8 mouse cellular contexts compared by ENCODE assay signal in the genomic region with DNA sequence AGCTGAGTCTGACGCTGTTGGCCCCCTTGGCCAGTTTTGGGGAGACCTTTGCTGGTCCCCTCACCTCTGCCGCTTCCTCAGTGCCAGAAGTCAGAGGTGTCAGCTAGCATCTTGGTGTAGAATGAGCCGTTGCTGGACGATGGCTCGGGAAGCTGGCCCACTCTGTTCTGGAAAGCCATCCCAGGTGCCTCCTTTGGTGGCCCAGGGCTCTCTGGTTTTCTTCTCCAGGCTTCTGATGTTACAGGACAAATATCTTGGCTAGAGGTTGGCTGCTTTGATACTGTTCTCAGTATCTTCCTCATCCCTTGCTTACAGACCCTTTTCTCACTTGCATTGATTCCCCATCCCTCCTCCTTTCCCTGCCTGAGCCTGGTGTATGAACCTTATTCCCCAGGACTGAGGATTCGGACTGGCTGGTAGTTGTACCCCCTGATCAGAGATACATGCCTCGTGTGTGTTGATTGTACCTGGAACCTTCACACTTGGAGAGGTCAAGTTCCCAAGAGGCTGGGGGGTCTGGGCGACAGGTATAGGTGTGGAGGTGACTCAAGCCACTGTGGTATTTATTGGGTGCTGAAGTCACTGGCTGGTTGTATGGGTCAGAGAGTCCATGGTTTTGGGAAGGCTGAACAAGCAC. TPM values are rescaled to one million over a fixed set of nuclear protein-coding genes. Genes with fewer than 3 reads are reported as not detected.
DNase-seq lines count a peak whose midpoint lies in the region; ATAC-seq and TF ChIP-seq lines count a peak whose summit lies in the region.

No protein-coding gene starts in this region.

- no peaks in the 10 kb centered on the region for H3K9me3 ChIP-seq in hindbrain, embryonic 11.5 days (ENCODE audit: control insufficient read depth, low read length)
- no peaks in the 10 kb centered on the region for H3K9me3 ChIP-seq in midbrain, embryonic 12.5 days

- H3K4me2 ChIP-seq in hindbrain, embryonic 11.5 days (replicated peaks; ENCODE audit: low read depth, low read length), result peak overlapping the region; percentile 97
- peak overlapping the region; percentile 90 for H3K4me2 ChIP-seq in midbrain, embryonic 12.5 days (replicated peaks)

- WGBS in kidney, adult 2 months, result 47% methylated on average over 8 of the region's 8 CpGs
- WGBS in hindbrain, embryonic 11.5 days, result 28% methylated on average over 8 of the region's 8 CpGs
- 25% methylated on average over 8 of the region's 8 CpGs for WGBS in midbrain, embryonic 12.5 days

- H3K4me3 ChIP-seq in kidney, adult 2 months (ENCODE audit: insufficient read depth, low read depth, low read length), result peak overlapping the region; percentile 60
- peak overlapping the region; percentile 60 for H3K4me3 ChIP-seq in hindbrain, embryonic 11.5 days (ENCODE audit: low read depth, low read length)
- H3K4me3 ChIP-seq in midbrain, embryonic 12.5 days, result peak overlapping the region; percentile 64

- peaks cover 9% of the 10 kb centered on the region; the same call in 1 of the 2 replicates for H3K4me1 ChIP-seq in kidney, adult 2 months (ENCODE audit: control insufficient read depth, insufficient read depth, low read length)
- H3K4me1 ChIP-seq in hindbrain, embryonic 11.5 days (replicated peaks; ENCODE audit: control insufficient read depth, insufficient read depth, low read length), result peaks cover 5% of the 10 kb centered on the region; the same call in 1 of the 2 replicates
- H3K4me1 ChIP-seq in midbrain, embryonic 12.5 days, result peaks cover 21% of the 10 kb centered on the region

- peak overlapping the region; percentile 90 for H3K9ac ChIP-seq in hindbrain, embryonic 11.5 days (ENCODE audit: low read depth, low read length)
- peak overlapping the region; percentile 75 for H3K9ac ChIP-seq in midbrain, embryonic 12.5 days (replicated peaks)

- peak; percentile 3; the same call in 1 of the 2 replicates for ATAC-seq in hindbrain, embryonic 11.5 days (ENCODE audit: low FRiP score)
- no peak for ATAC-seq in midbrain, embryonic 12.5 days (ENCODE audit: low FRiP score, low read depth)

- TF ChIP-seq CTCF in kidney, adult 2 months (conservative IDR thresholded peaks at IDR 0.05; ENCODE audit: insufficient read depth, insufficient read length, low read depth, low read length), result no peak

- H3K36me3 ChIP-seq in kidney, adult 2 months (ENCODE audit: control insufficient read depth, insufficient read depth, low read length), result no peaks in the 10 kb centered on the region
- H3K36me3 ChIP-seq in hindbrain, embryonic 11.5 days (ENCODE audit: control insufficient read depth, insufficient read depth, low read length), result no peaks in the 10 kb centered on the region
- no peaks in the 10 kb centered on the region for H3K36me3 ChIP-seq in midbrain, embryonic 12.5 days

- no peak overlapping the region for H3K27ac ChIP-seq in kidney, adult 2 months (ENCODE audit: insufficient read depth, low read depth, low read length)
- no peak overlapping the region for H3K27ac ChIP-seq in hindbrain, embryonic 11.5 days (ENCODE audit: low read depth, low read length)
- no peak overlapping the region for H3K27ac ChIP-seq in midbrain, embryonic 12.5 days (replicated peaks)

- DNase-seq in kidney, adult 2 months, result no peak
- DNase-seq in kidney, adult 8-10 months, result no peak
- peak; percentile 36 for DNase-seq in adipocyte (ENCODE audit: low spot score)
- DNase-seq in hindbrain, embryonic 11.5 days (ENCODE audit: low spot score), result peak; percentile 45
- no peak for DNase-seq in adrenal gland, postnatal 14 days
- no peak for DNase-seq in urinary bladder, postnatal 14 days (ENCODE audit: low spot score)
- no peak for DNase-seq in ovary, postnatal 36 days (ENCODE audit: low spot score)

- TF ChIP-seq POLR2A in kidney, adult 2 months (IDR thresholded peaks at IDR 0.05; ENCODE audit: low read depth, low read length), result no peak

- H3K27me3 ChIP-seq in kidney, adult 2 months (replicated peaks; ENCODE audit: control insufficient read depth, insufficient read depth, low read length), result no peaks in the 10 kb centered on the region
- H3K27me3 ChIP-seq in hindbrain, embryonic 11.5 days (ENCODE audit: control insufficient read depth, insufficient read depth, low read length), result no peaks in the 10 kb centered on the region
- peaks cover 25% of the 10 kb centered on the region for H3K27me3 ChIP-seq in midbrain, embryonic 12.5 days

RNA-seq across cellular contexts. Expression of gene Epb41l1, which starts 55.5 kb away (rescaled TPM):
- 38.1 and 38.7 TPM in 2 replicates for polyA plus RNA-seq in kidney, adult 2 months (2012; rRNA removed)
- 4.0 and 5.0 TPM in 2 replicates for polyA plus RNA-seq in hindbrain, embryonic 11.5 days (2014; fragmentation: Nextera tagmentation; extraction: Ambion mirVana)
- polyA plus RNA-seq in midbrain, embryonic 12.5 days (2016; fragmentation: Nextera tagmentation; extraction: Ambion mirVana), result 6.2 TPM in 2 replicates
- 47.4 and 56.8 TPM in 2 replicates for total RNA-seq in adrenal gland, postnatal 14 days (2021)

Comparison
In these comparisons a context has a peak if more than half of its experiments do, and no peak if none do; other contexts are left out.
1. DNase-seq: peak in adipocyte (single experiment) and hindbrain, embryonic 11.5 days (single experiment); none in kidney, adult 2 months (single experiment), kidney, adult 8-10 months (0 of 2), adrenal gland, postnatal 14 days (single experiment), urinary bladder, postnatal 14 days (single experiment) and ovary, postnatal 36 days (single experiment).
2. Peak in every context shown above with its lines, with median percentiles within 50 percentile points of each other: H3K4me3 ChIP-seq.